Mouse (Mus musculus) neural tube, embryonic 12.5 days (tissue): ENCODE measurements at regions not wholly inside any gene's neighbourhood (a gene's known extent, or its start where the extent isn't known, plus 50 kb on each side); places are given as distances from the start of the nearest gene placed in this dataset.

Experiments used
- ATAC-seq: fragments of 200-750 bp; cut with Nextera tagmentation; 2 replicates; pipeline ENCODE4 v1.8.0; 2017; ENCODE audit warnings: low read depth, mild to moderate bottlenecking, moderate TSS enrichment, moderate library complexity; ENCODE audit not compliant: low FRiP score
- H3K27ac ChIP-seq: fragments of 300-500 bp; sonication (generic); 2 replicates; pipeline ENCODE4 v1.5.1; 2016
- H3K27me3 ChIP-seq: fragments of 300-500 bp; sonication (generic); replicated peaks from 2 replicates; pipeline ENCODE4 v1.6.1; 2016; ENCODE audit warnings: mild to moderate bottlenecking
- H3K36me3 ChIP-seq: fragments of 300-500 bp; sonication (generic); 2 replicates; pipeline ENCODE4 v1.6.1; 2016; ENCODE audit warnings: mild to moderate bottlenecking
- H3K4me1 ChIP-seq: fragments of 300-500 bp; sonication (generic); 2 replicates; pipeline ENCODE4 v1.6.1; 2016
- H3K4me2 ChIP-seq: fragments of 300-500 bp; sonication (generic); replicated peaks from 2 replicates; pipeline ENCODE4 v1.6.1; 2016; ENCODE audit warnings: mild to moderate bottlenecking
- H3K4me3 ChIP-seq: fragments of 300-500 bp; sonication (generic); 2 replicates; pipeline ENCODE4 v1.5.1; 2016
- H3K9ac ChIP-seq: fragments of 300-500 bp; sonication (generic); 2 replicates; pipeline ENCODE4 v1.6.1; 2016; ENCODE audit warnings: mild to moderate bottlenecking
- H3K9me3 ChIP-seq: fragments of 300-500 bp; sonication (generic); 2 replicates; pipeline ENCODE4 v1.6.1; 2016; ENCODE audit warnings: mild to moderate bottlenecking
- WGBS: fragments of 180-500 bp; shearing (Covaris S2); methylation state at CpG from one replicate; pipeline ENCODE4 v1.1.7; 2016; 5-methylcytosine and 5-hydroxymethylcytosine counted together

DNA sequence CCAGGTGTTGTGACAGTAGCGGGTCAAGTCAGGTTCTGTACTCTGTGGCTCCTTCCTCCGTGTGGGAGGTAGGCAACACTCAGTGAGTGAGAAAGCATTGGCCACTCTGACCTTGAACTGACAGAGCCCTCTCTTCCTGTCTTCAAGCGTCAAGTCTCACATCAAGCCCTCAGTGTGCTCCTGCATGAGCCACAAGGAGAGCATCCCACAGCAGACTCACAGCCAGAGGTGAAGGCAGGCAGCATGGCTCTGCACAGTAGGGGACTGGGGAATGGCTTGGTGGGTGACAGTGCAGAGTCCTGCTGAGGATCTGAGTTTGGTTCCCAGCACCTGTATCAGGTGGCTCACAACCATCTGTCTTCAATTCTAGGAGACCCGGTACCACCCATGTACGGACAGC is 226.4 kb upstream of the 3110018I06Rik start:
- WGBS, result 89% methylated on average over 5 of the region's 5 CpGs
- Histone ChIP-seq H3K9me3 (no peaks in the 10 kb centered on the region), H3K36me3 (no peaks in the 10 kb centered on the region), H3K27ac (no peak overlapping the region), H3K4me3 (no peak overlapping the region), H3K4me1 (no peaks in the 10 kb centered on the region; the same call in 1 of the 2 replicates), H3K9ac (no peak overlapping the region), H3K4me2 (no peak overlapping the region), H3K27me3 (no peaks in the 10 kb centered on the region)
- ATAC-seq, result no peak

DNA sequence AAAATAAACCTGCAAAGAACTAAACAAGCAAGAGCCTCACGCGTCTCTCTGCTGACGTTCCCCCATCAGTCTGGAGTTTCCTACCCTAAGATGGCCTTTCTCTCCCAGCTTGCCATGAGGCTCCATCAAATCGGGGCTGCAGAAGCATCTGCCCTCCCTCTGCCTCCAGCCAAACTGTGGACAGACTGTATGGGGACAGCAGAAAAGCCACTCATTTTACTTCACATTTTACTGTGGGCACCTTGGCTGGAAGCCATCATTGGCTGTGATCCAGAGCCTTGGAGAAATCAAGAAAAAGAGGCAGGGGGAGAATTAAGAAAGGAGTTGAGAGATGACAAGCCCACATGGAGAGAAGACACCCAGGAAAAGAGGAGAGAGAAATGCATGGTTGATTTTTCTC is 225.9 kb upstream of the 3110018I06Rik start:
- no peaks in the 10 kb centered on the region for H3K36me3 ChIP-seq
- 87% methylated on average over 4 of the region's 4 CpGs for WGBS
- H3K9ac ChIP-seq, result no peak overlapping the region
- no peak for ATAC-seq
- no peaks in the 10 kb centered on the region for H3K27me3 ChIP-seq
- no peak overlapping the region for H3K4me2 ChIP-seq
- H3K27ac ChIP-seq, result no peak overlapping the region
- no peaks in the 10 kb centered on the region; the same call in 1 of the 2 replicates for H3K4me1 ChIP-seq
- no peak overlapping the region for H3K4me3 ChIP-seq
- no peaks in the 10 kb centered on the region for H3K9me3 ChIP-seq

DNA sequence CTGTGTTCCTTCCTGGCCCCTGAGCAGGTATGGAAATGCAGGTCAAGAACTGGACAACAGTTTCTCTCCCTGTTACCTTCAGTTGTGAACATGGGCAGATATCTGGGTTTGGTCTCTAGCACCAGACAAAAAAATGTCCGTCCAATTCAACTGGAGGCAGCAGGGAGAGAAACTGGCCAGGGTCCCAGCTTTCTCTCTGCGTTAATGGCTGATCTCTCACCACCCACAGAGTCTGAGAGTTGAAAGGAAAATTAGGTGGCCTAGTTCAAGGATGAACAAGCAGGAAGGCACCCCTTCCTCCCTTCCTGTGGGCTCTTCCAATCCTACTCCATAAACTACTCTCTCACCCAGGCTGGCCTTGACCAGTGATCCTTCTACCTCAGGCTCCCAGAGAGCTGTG is 221.7 kb upstream of the 3110018I06Rik start:
- no peak overlapping the region for H3K9ac ChIP-seq
- H3K4me2 ChIP-seq, result no peak overlapping the region
- H3K27me3 ChIP-seq, result no peaks in the 10 kb centered on the region
- H3K4me3 ChIP-seq, result no peak overlapping the region
- 0 out of 2 replicates have a peak, but pooled peaks cover 4% of the 10 kb centered on the region for H3K9me3 ChIP-seq
- no peak overlapping the region for H3K27ac ChIP-seq
- ATAC-seq, result no peak
- 77% methylated on average over 2 of the region's 2 CpGs for WGBS
- no peaks in the 10 kb centered on the region; the same call in 1 of the 2 replicates for H3K4me1 ChIP-seq
- H3K36me3 ChIP-seq, result no peaks in the 10 kb centered on the region

DNA sequence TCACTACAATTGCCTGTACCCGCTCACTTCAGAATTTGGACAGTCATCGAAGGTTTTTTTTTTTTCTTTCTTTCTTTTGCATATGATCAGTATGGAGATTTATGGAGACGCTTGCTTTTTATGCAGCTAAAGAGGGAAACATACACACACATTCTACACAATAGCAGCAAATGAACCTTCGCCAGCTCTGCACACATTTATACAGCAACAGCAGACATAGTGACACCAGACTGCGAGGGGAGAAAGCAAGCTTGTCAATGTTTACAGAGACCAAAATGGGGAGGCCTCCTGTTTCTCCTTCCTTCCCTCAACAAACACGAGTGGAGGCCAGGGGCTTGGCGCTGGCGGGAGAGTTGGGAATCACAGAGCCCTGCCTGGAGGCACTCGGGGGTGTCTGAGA is 202.8 kb upstream of the 3110018I06Rik start:
- no peak overlapping the region for H3K4me2 ChIP-seq
- H3K9ac ChIP-seq, result no peak overlapping the region
- no peaks in the 10 kb centered on the region for H3K4me1 ChIP-seq
- ATAC-seq, result no peak
- H3K36me3 ChIP-seq, result no peaks in the 10 kb centered on the region
- no peak overlapping the region for H3K27ac ChIP-seq
- H3K4me3 ChIP-seq, result no peak overlapping the region
- WGBS, result 86% methylated on average over 9 of the region's 9 CpGs
- no peaks in the 10 kb centered on the region for H3K27me3 ChIP-seq
- H3K9me3 ChIP-seq, result no peaks in the 10 kb centered on the region

DNA sequence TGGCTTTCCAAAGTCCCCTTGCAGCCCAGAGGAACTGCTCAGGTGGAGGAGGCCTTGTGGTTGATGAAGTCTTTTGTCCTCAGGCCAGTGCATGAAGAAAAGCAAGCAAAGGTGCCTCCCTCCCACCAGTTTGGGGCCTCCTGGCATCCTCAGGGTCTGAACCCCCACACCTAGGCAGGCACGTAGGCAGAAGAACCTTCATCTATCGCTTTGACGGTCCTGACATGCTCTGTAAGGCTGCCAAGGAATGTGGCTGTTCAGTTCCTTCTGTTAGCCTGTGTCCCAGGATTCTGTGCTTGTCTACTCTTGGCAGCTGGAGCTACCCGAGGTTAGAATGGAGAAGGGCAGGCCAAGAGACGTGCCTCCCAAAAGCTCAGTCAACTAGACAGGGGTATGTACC is 197.1 kb upstream of the 3110018I06Rik start:
- no peak overlapping the region for H3K4me3 ChIP-seq
- H3K4me2 ChIP-seq, result no peak overlapping the region
- no peak overlapping the region for H3K27ac ChIP-seq
- H3K36me3 ChIP-seq, result no peaks in the 10 kb centered on the region
- 88% methylated on average over 5 of the region's 5 CpGs for WGBS
- no peaks in the 10 kb centered on the region for H3K4me1 ChIP-seq
- no peaks in the 10 kb centered on the region for H3K9me3 ChIP-seq
- no peak overlapping the region for H3K9ac ChIP-seq
- H3K27me3 ChIP-seq, result no peaks in the 10 kb centered on the region
- no peak for ATAC-seq

DNA sequence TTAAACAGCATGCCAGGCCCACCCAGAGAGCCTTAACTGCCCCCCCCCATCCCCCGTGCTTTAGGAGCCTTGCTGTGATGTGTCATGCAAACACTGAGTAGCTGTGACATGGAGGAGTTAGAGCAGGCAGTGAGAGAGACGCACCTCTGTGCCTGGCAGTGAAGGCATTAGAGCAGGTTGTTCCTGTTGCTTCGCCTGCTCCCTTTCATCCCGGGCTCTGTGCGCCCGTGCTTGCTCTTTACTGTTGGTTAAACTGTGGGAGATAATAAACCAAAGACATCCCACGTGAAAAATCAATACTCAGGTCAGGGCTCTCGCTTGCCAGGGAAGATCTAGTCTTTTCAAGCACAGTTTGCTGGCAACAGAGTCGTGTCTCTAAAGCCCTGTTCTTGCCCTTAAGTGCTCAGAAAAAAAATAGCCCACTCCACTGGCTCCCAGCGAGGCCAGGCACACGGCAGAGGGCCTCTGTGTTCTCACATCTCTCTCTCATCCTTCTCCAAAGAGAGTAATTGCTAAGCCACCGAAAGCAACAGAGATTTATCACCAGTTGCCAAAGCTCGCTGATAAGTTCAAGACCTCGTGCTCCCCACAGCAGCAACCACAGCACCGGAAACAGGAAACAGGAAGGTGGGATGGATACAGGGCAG is 181.2 kb upstream of the 3110018I06Rik start:
- no peak for ATAC-seq
- Histone ChIP-seq H3K4me3 (no peak overlapping the region), H3K27ac (no peak overlapping the region), H3K9ac (no peak overlapping the region), H3K27me3 (no peaks in the 10 kb centered on the region), H3K4me1 (peaks cover 7% of the 10 kb centered on the region; the same call in 1 of the 2 replicates), H3K9me3 (no peaks in the 10 kb centered on the region), H3K4me2 (no peak overlapping the region), H3K36me3 (no peaks in the 10 kb centered on the region)
- WGBS, result 20% methylated on average over 15 of the region's 15 CpGs

DNA sequence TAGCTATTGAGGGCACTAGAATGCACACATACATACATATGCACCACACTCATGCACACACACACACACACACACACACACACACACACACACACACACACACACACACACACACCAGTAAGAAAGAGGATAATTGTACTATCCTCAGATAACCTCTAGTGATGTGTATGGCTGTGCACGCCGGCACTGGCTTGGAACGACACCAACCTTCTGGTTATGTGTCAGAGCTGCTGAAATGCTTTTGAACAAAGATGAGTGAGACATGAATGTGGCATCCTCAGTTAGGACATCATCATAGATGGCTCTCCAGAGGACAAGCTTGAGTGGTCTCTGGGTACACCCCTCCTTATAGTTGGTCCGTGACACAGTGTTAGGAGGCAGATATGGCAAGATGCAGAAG is 173.0 kb upstream of the 3110018I06Rik start:
- 95% methylated on average over 4 of the region's 4 CpGs for WGBS
- Histone ChIP-seq H3K36me3 (no peaks in the 10 kb centered on the region), H3K4me3 (no peak overlapping the region), H3K4me2 (no peak overlapping the region), H3K4me1 (no peaks in the 10 kb centered on the region), H3K9me3 (no peaks in the 10 kb centered on the region), H3K27me3 (no peaks in the 10 kb centered on the region), H3K27ac (no peak overlapping the region), H3K9ac (no peak overlapping the region)
- no peak for ATAC-seq

DNA sequence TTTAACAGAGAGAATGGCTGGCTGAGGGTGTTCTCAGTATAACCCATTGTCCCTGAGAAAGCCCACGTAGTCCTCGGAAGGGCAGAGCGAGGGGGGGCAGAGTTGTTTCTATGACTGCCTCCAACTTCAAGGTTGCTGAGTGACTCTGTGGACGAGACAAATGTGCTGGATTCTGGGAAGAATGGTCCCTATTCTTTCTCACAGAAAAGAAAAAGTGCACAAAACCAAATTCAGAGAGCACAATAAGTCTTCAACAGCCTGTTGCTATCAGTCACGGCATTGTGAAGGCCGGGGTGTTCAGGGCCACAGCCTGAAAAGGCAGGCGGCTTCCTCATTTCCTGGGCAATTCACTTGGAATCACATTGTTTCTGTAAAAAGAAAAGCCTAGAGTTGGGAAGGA is 165.6 kb upstream of the 3110018I06Rik start:
- WGBS, result 14% methylated on average over 7 of the region's 7 CpGs
- Histone ChIP-seq H3K4me1 (no peaks in the 10 kb centered on the region), H3K4me3 (no peak overlapping the region), H3K4me2 (no peak overlapping the region), H3K9me3 (no peaks in the 10 kb centered on the region), H3K9ac (no peak overlapping the region), H3K27ac (no peak overlapping the region), H3K36me3 (no peaks in the 10 kb centered on the region), H3K27me3 (no peaks in the 10 kb centered on the region)
- ATAC-seq, result no peak

DNA sequence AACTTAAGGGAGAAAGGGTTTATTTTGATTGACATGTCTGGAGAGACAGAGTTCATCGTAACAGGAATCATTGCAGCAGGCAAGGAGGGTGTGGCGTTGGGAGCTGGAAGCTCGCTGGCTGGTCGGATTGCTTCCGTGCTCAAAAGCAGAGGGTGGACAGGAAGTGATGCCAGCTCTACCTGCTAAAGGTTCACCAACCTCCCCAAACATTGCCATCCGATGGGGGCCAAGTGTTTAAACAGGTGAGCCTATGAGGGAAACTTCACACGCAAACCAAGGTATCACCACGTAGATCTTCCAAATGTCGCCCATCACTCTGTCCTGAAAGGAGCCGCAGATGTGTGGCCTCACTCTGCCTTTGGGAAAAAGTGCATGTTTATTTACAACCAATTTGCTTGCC is 162.3 kb upstream of the 3110018I06Rik start:
- Histone ChIP-seq H3K4me2 (no peak overlapping the region), H3K27me3 (no peaks in the 10 kb centered on the region), H3K4me3 (no peak overlapping the region), H3K9ac (no peak overlapping the region), H3K9me3 (no peaks in the 10 kb centered on the region), H3K36me3 (no peaks in the 10 kb centered on the region), H3K4me1 (peaks cover 12% of the 10 kb centered on the region), H3K27ac (no peak overlapping the region)
- no peak for ATAC-seq
- 96% methylated on average over 10 of the region's 10 CpGs for whole genome bisulfite sequencing

DNA sequence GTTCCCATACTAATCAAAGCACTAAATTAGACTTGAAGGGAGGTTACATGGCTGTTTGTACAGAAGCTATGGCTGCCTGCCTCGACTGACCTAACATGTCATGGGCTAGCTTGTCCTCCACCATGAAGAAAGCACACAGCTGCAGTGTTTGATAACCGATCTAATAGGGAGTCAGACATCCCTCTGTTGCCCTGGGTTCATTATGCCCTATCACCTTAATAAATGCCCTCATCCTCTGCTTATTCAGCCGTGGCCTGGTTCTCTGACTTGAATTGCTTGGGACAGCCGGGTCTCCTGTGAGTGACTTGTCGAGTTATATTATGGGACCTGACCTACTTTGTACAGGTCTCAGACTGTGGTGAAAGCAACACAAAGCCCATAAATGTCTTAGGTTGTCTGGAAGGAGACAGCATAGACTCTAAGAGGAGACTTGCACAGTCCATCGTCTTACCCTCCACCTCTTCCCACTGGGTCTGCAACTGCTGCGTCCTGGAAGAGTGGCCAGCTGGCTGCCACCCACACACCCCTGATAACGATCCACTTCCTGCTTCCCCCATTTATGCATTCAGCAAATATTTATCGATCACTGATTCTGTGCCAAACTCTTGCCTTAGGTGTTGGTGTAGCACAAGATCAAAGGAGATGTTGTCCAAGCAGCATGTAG is 161.2 kb upstream of the 3110018I06Rik start:
- 79% methylated on average over 9 of the region's 9 CpGs for WGBS
- no peak overlapping the region for H3K27ac ChIP-seq
- ATAC-seq, result no peak
- H3K36me3 ChIP-seq, result no peaks in the 10 kb centered on the region
- H3K27me3 ChIP-seq, result no peaks in the 10 kb centered on the region
- H3K4me2 ChIP-seq, result no peak overlapping the region
- H3K4me3 ChIP-seq, result no peak overlapping the region
- no peak overlapping the region for H3K9ac ChIP-seq
- H3K9me3 ChIP-seq, result no peaks in the 10 kb centered on the region
- peaks cover 12% of the 10 kb centered on the region for H3K4me1 ChIP-seq

DNA sequence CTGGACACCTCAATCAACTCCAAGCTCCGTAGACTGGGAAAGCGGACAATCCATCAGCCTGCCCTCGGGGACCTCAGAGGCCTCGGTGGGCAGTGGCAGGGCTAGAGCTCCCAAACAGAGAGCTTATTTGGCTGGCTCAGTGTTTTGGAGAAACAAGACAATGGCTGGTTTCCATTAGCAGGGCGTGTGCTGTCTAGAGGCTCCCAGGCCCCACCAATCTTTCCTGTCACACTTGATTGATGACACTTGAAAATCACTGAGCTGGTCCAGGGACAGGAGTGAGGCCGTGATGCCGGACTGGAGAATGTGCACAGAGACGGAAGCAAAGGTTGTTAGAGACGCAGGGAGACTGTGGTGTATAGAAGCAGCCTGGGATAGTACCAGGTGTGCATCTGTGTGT is 159.4 kb upstream of the 3110018I06Rik start:
- no peaks in the 10 kb centered on the region for H3K9me3 ChIP-seq
- H3K4me3 ChIP-seq, result no peak overlapping the region
- peaks cover 12% of the 10 kb centered on the region for H3K4me1 ChIP-seq
- ATAC-seq, result no peak
- no peak overlapping the region for H3K9ac ChIP-seq
- H3K27ac ChIP-seq, result no peak overlapping the region
- no peak overlapping the region for H3K4me2 ChIP-seq
- 13% methylated on average over 9 of the region's 9 CpGs for WGBS
- no peaks in the 10 kb centered on the region for H3K36me3 ChIP-seq
- H3K27me3 ChIP-seq, result no peaks in the 10 kb centered on the region

DNA sequence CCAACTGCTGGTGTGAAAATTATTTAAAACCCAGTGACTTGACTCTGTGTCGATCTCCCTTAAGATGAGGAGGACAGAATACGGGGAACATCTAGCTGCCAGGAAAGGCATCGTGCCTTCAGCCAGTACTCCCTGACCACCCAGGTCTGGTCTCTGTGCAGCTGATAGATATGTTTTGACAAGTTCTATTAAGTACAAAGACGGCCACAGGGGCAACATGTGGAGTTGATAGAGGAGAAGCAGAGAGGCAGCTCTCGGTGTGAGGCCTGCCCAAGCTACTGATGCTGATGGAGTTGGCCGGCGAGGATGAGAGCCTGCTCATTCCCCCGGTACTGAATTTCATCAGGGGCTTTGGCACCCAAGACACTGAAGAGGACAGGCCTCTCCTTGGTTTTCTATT is 154.1 kb upstream of the 3110018I06Rik start:
- Histone ChIP-seq H3K9me3 (no peaks in the 10 kb centered on the region), H3K4me1 (0 out of 2 replicates have a peak, but pooled peaks cover 1% of the 10 kb centered on the region), H3K27me3 (no peaks in the 10 kb centered on the region), H3K36me3 (no peaks in the 10 kb centered on the region), H3K27ac (no peak overlapping the region), H3K9ac (no peak overlapping the region), H3K4me2 (no peak overlapping the region), H3K4me3 (no peak overlapping the region)
- ATAC-seq, result no peak
- WGBS, result 85% methylated on average over 8 of the region's 8 CpGs

DNA sequence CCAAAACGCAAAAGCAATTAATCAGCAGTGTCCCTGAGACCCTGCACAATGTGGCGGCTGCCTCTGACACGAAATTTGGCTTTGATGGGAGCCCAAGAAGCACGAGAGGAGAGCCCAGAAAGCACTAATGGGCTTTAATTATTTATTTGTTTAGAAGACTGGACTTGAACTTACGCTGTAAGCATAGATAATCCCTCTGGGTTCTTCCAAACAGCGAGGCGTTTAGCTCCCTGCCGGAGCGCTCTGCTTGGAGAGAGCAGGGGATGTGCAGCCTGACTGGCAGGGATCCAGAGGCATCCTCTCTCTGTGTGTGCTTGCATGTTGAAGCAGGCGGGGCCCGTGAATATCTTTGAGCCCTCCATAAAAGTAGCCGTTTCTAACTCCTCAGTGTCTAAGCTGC is 153.3 kb upstream of the 3110018I06Rik start:
- ATAC-seq, result no peak
- H3K4me1 ChIP-seq, result no peaks in the 10 kb centered on the region
- H3K4me3 ChIP-seq, result no peak overlapping the region
- no peaks in the 10 kb centered on the region for H3K27me3 ChIP-seq
- no peaks in the 10 kb centered on the region for H3K9me3 ChIP-seq
- H3K27ac ChIP-seq, result no peak overlapping the region
- H3K36me3 ChIP-seq, result no peaks in the 10 kb centered on the region
- WGBS, result 77% methylated on average over 12 of the region's 12 CpGs
- no peak overlapping the region for H3K9ac ChIP-seq
- no peak overlapping the region for H3K4me2 ChIP-seq
